Mouse (Mus musculus) E14TG2a.4 (cell line): ENCODE results near the gene Olfr323.
A peak's percentile ranks its signal among the peaks of the same experiment; 100 is the strongest.

Experiments used
- H3K27me3 ChIP-seq: 2 replicates; pipeline ENCODE4 v1.6.1; 2014; ENCODE audit warnings: low read length, control low read depth; ENCODE audit not compliant: insufficient read depth
- H3K36me3 ChIP-seq: 2 replicates; pipeline ENCODE4 v1.6.1; 2014; ENCODE audit warnings: low read length, control low read depth; ENCODE audit not compliant: insufficient read depth
- H3K4me1 ChIP-seq: replicated peaks from 2 replicates; pipeline ENCODE4 v1.6.1; 2014; ENCODE audit warnings: low read depth, low read length, control low read depth
- H3K4me3 ChIP-seq: replicated peaks from 2 replicates; pipeline ENCODE4 v1.5.1; 2014; ENCODE audit warnings: mild to moderate bottlenecking, low read length
- H3K9me3 ChIP-seq: 2 replicates; pipeline ENCODE4 v1.6.1; 2014; ENCODE audit warnings: low read length, control low read depth
- CTCF ChIP-seq: conservative IDR thresholded peaks from 2 replicates; pipeline ENCODE4 v1.5.1; 2014; ENCODE audit warnings: low read length
- NANOG ChIP-seq: IDR thresholded peaks from 2 replicates; pipeline ENCODE4 v1.6.1; 2014; ENCODE audit warnings: borderline replicate concordance, low read length, mixed read lengths
- POU5F1 ChIP-seq: IDR thresholded peaks from 2 replicates; pipeline ENCODE4 v1.6.1; 2014; ENCODE audit warnings: low read length, borderline replicate concordance

Gene Olfr323

DNA sequence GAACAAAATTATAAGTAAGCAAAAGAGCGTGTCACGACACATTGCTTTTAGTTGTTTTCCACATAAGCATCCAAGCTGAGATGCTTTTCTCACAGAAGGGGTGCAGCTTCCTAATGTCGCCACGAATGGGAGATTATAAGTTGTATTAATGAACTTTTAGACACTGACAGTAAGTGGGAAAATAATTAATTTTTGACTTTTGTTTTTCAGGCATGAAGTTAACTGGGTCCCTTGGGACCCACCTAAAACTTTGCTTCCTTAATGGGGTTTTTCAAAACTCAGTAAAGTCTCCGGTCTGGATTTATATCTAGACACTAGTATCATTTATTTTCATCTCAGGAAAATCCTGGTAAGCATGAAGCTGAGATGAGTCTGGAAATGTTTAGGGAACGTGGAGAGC lies 35.5 kb downstream of the Olfr323 start, which contains the start of gene Olfr324:
Olfr324 (plus strand) TSS at position 301 of the 400 bp plus-strand sequence.
- no peaks in the 10 kb centered on the region for H3K9me3 ChIP-seq

DNA sequence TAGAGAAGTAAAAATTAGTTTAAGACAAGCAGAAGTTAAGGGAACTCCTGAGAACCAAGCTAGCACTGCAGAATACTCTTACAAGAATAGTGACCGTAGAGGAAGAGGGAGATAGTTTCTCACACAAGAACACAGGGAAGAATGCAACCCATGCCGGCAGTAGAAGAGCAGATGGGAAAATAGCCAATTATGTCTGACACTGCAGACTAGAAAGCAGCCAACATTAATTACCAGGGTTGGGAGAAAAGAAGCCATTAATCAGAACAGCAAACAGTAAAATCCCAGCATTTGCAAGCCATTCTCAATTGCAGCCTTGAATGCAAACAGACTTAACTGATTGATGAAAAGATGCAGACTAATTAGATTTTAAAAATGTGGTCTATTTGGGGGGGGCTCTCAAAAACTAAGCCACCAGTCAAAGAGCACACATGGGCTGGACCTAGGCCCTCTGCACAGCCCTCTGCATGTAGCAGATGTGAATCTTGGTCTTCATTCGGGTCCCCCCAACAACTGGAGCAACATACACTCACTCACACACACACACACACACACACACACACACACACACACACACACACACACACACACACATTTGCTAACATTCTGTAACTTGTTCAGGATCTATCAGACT lies 41.6 kb downstream of the Olfr323 start:
- no peak for TF ChIP-seq NANOG
- TF ChIP-seq POU5F1 = no peak
- no peak for TF ChIP-seq CTCF

More for the DNA sequence above, 35.5 kb downstream of the Olfr323 start, which contains the start of gene Olfr324:
- H3K27me3 ChIP-seq = no peaks in the 10 kb centered on the region
- H3K36me3 ChIP-seq = no peaks in the 10 kb centered on the region
- TF ChIP-seq POU5F1 = no peak
- no peak for TF ChIP-seq NANOG
- no peaks in the 10 kb centered on the region; the same call in 1 of the 2 replicates for H3K4me1 ChIP-seq
- H3K4me3 ChIP-seq = no peak within 1 kb of the TSS

DNA sequence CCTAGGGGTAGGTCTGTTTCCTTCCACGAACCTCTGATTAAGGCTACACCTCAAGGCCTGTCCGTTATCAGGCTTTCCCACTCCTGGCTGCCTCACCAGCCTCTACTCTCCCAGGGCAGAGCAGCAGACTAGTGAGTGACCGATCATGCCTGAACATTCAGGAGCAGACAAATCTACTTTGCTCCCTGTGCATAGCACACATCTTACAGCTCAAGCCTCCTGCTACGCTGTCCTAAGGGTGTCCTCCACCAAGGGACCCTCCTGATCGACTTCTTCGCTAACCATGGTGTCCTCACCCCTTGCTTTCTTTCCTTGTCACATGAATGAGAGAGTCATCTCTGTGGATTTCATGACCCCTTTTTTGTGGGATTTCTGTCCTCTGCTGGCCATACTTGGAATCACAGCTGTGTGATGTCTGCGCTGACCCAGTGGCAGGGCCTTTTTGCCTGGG lies 42.4 kb downstream of the Olfr323 start:
- H3K4me3 ChIP-seq = no peak overlapping the region
- peaks cover 9% of the 10 kb centered on the region; the same call in 1 of the 2 replicates for H3K9me3 ChIP-seq
- TF ChIP-seq POU5F1 (no peak), CTCF (peak; percentile 83)
- H3K36me3 ChIP-seq = no peaks in the 10 kb centered on the region
- H3K4me1 ChIP-seq = no peaks in the 10 kb centered on the region
- H3K27me3 ChIP-seq = no peaks in the 10 kb centered on the region

More for the DNA sequence above, 41.6 kb downstream of the Olfr323 start:
- no peaks in the 10 kb centered on the region for H3K27me3 ChIP-seq
- no peaks in the 10 kb centered on the region for H3K4me1 ChIP-seq
- peaks cover 9% of the 10 kb centered on the region; the same call in 1 of the 2 replicates for H3K9me3 ChIP-seq
- H3K36me3 ChIP-seq = no peaks in the 10 kb centered on the region
- no peak overlapping the region for H3K4me3 ChIP-seq

DNA sequence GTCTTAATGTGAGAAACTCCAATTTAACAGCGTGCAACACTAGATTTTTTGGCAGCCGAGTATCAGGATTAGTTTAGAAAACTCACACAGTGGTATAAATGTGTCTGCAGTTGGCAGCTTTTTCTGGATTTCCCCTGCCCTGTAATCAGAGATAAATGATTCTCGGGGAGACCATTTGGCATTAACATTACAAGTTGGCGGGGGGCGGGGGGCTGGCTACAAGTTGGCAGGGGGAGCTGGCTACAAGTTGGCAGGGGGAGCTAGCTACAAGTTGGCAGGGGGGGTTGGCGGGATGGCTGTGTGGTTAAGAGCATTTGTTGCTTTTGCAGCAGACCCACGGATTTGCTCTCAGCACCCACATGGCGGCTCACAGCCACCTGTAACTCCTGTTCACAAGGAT lies 51.7 kb downstream of the Olfr323 start:
- no peak overlapping the region for H3K4me3 ChIP-seq
- TF ChIP-seq POU5F1 (no peak), NANOG (no peak), CTCF (no peak)
- no peaks in the 10 kb centered on the region for H3K36me3 ChIP-seq
- no peaks in the 10 kb centered on the region for H3K27me3 ChIP-seq
- no peaks in the 10 kb centered on the region for H3K4me1 ChIP-seq
- H3K9me3 ChIP-seq = no peaks in the 10 kb centered on the region

DNA sequence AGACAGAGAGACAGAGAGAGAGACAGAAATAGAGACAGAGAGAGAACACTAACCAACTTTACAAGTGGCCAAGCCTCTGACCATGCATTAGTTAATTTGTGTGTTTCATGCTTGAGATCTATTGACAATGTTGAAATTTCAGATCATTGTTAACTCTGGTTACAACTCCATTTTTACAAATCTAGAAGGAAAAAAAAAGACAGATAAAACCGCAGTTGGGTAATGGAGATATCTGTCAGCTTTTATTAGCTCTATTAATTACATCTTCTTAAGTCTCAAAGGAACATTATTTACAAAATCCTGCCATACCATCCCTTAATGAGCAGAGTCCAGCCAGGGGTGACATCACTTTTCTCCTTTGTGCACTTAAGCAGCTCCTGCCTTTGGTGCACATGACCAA lies 52.9 kb downstream of the Olfr323 start, which contains the start of gene Olfr325:
Olfr325 (plus strand) TSS at position 301 of the 400 bp plus-strand sequence.
- no peak for TF ChIP-seq POU5F1
- no peak for TF ChIP-seq NANOG
- TF ChIP-seq CTCF = no peak
- Histone ChIP-seq H3K4me3 (no peak within 1 kb of the TSS), H3K9me3 (no peaks in the 10 kb centered on the region), H3K36me3 (no peaks in the 10 kb centered on the region), H3K4me1 (no peaks in the 10 kb centered on the region), H3K27me3 (no peaks in the 10 kb centered on the region)
